Mouse (Mus musculus): Measurements from ENCODE around the gene Kcng4. TPM values are rescaled to one million over a fixed set of nuclear protein-coding genes. Genes with fewer than 3 reads are reported as not detected.
A peak's percentile ranks its signal among the peaks of the same experiment; 100 is the strongest.

Kcng4 gene
- polyA plus RNA-seq, 1 experiment from 2014 or later: not detected

- Histone ChIP-seq H3K36me3 (ENCODE audit: control insufficient read depth, insufficient read depth, low read length) (no peaks in the 10 kb centered on the region), H3K4me1 (ENCODE audit: control insufficient read depth, insufficient read depth, low read length) (peaks cover 9% of the 10 kb centered on the region), H3K27me3 (ENCODE audit: control insufficient read depth, insufficient read depth, low read length) (0 out of 2 replicates have a peak, but pooled peaks cover 7% of the 10 kb centered on the region), H3K27ac (ENCODE audit: low read depth, low read length) (no peak overlapping the region), H3K4me3 (ENCODE audit: low read depth, low read length) (no peak overlapping the region), H3K4me2 (no peak overlapping the region), H3K9ac (ENCODE audit: low read depth, low read length) (no peak overlapping the region), H3K9me3 (replicated peaks; ENCODE audit: control insufficient read depth, low read length) (no peaks in the 10 kb centered on the region)
- 81% methylated on average over 4 of the region's 4 CpGs for WGBS (ENCODE audit: insufficient replicate concordance)
- no peak for ATAC-seq (replicated peaks; ENCODE audit: insufficient number of reproducible peaks, low FRiP score, low TSS enrichment)
Measured at GRCm38 (mm10) chr8:119616811-119617210, 18.7 kb downstream of the Kcng4 start.

GRCm38 (mm10) chr8:119616358-119616757 is 19.1 kb downstream of the Kcng4 start:
- Histone ChIP-seq H3K36me3 (ENCODE audit: control insufficient read depth, insufficient read depth, low read length) (no peaks in the 10 kb centered on the region), H3K4me3 (ENCODE audit: low read depth, low read length) (no peak overlapping the region), H3K4me2 (no peak overlapping the region), H3K9me3 (replicated peaks; ENCODE audit: control insufficient read depth, low read length) (no peaks in the 10 kb centered on the region), H3K4me1 (ENCODE audit: control insufficient read depth, insufficient read depth, low read length) (peaks cover 9% of the 10 kb centered on the region), H3K27ac (ENCODE audit: low read depth, low read length) (no peak overlapping the region), H3K9ac (ENCODE audit: low read depth, low read length) (no peak overlapping the region), H3K27me3 (ENCODE audit: control insufficient read depth, insufficient read depth, low read length) (0 out of 2 replicates have a peak, but pooled peaks cover 7% of the 10 kb centered on the region)
- 63% methylated on average over 7 of the region's 7 CpGs for WGBS (ENCODE audit: insufficient replicate concordance)
- no peak for ATAC-seq (replicated peaks; ENCODE audit: insufficient number of reproducible peaks, low FRiP score, low TSS enrichment)

- no peak for ATAC-seq (replicated peaks; ENCODE audit: insufficient number of reproducible peaks, low FRiP score, low TSS enrichment)
- Histone ChIP-seq H3K27me3 (ENCODE audit: control insufficient read depth, insufficient read depth, low read length) (0 out of 2 replicates have a peak, but pooled peaks cover 7% of the 10 kb centered on the region), H3K9ac (ENCODE audit: low read depth, low read length) (no peak overlapping the region), H3K9me3 (replicated peaks; ENCODE audit: control insufficient read depth, low read length) (no peaks in the 10 kb centered on the region), H3K27ac (ENCODE audit: low read depth, low read length) (no peak overlapping the region), H3K4me1 (ENCODE audit: control insufficient read depth, insufficient read depth, low read length) (no peaks in the 10 kb centered on the region), H3K36me3 (ENCODE audit: control insufficient read depth, insufficient read depth, low read length) (no peaks in the 10 kb centered on the region), H3K4me2 (no peak overlapping the region), H3K4me3 (ENCODE audit: low read depth, low read length) (no peak overlapping the region)
- 70% methylated on average over 14 of the region's 14 CpGs for WGBS (ENCODE audit: insufficient replicate concordance)
Measured at GRCm38 (mm10) chr8:119615096-119615495, 20.4 kb downstream of the Kcng4 start.

- Histone ChIP-seq H3K4me2 (no peak within 1 kb of the TSS), H3K9me3 (replicated peaks; ENCODE audit: control insufficient read depth, low read length) (peaks cover 2% of the 10 kb centered on the region; the same call in 1 of the 2 replicates), H3K4me1 (ENCODE audit: control insufficient read depth, insufficient read depth, low read length) (no peaks in the 10 kb centered on the region), H3K4me3 (ENCODE audit: low read depth, low read length) (no peak within 1 kb of the TSS), H3K9ac (ENCODE audit: low read depth, low read length) (no peak within 1 kb of the TSS), H3K27me3 (ENCODE audit: control insufficient read depth, insufficient read depth, low read length) (0 out of 2 replicates have a peak, but pooled peaks cover 7% of the 10 kb centered on the region), H3K27ac (ENCODE audit: low read depth, low read length) (no peak within 1 kb of the TSS), H3K36me3 (ENCODE audit: control insufficient read depth, insufficient read depth, low read length) (no peaks in the 10 kb centered on the region)
- 73% methylated on average over 26 of the region's 26 CpGs for WGBS (ENCODE audit: insufficient replicate concordance)
- no peak for ATAC-seq (replicated peaks; ENCODE audit: insufficient number of reproducible peaks, low FRiP score, low TSS enrichment)
Measured at GRCm38 (mm10) chr8:119612471-119612870, 23.0 kb downstream of the Kcng4 start, which contains the start of gene Adad2. Gene Adad2, plus strand, starts transcription at chr8:119612747.

- Histone ChIP-seq H3K4me3 (ENCODE audit: low read depth, low read length) (no peak overlapping the region), H3K27ac (ENCODE audit: low read depth, low read length) (no peak overlapping the region), H3K36me3 (ENCODE audit: control insufficient read depth, insufficient read depth, low read length) (peaks cover 8% of the 10 kb centered on the region), H3K9ac (ENCODE audit: low read depth, low read length) (no peak overlapping the region), H3K4me2 (no peak overlapping the region), H3K4me1 (ENCODE audit: control insufficient read depth, insufficient read depth, low read length) (peaks cover 8% of the 10 kb centered on the region), H3K27me3 (ENCODE audit: control insufficient read depth, insufficient read depth, low read length) (no peaks in the 10 kb centered on the region), H3K9me3 (replicated peaks; ENCODE audit: control insufficient read depth, low read length) (peaks cover 2% of the 10 kb centered on the region; the same call in 1 of the 2 replicates)
- 72% methylated on average over 2 of the region's 2 CpGs for WGBS (ENCODE audit: insufficient replicate concordance)
- ATAC-seq (replicated peaks; ENCODE audit: insufficient number of reproducible peaks, low FRiP score, low TSS enrichment): no peak
Measured at GRCm38 (mm10) chr8:119606224-119606623, 29.3 kb downstream of the Kcng4 start.

GRCm38 (mm10) chr8:119604996-119605395 is 30.5 kb downstream of the Kcng4 start, which contains the start of gene Taf1c:
Gene Taf1c, minus strand, starts transcription at chr8:119605222.
- Histone ChIP-seq H3K4me2 (peak within 1 kb of the TSS; percentile 74), H3K27me3 (ENCODE audit: control insufficient read depth, insufficient read depth, low read length) (no peaks in the 10 kb centered on the region), H3K4me1 (ENCODE audit: control insufficient read depth, insufficient read depth, low read length) (peaks cover 8% of the 10 kb centered on the region), H3K27ac (ENCODE audit: low read depth, low read length) (no peak within 1 kb of the TSS), H3K4me3 (ENCODE audit: low read depth, low read length) (peak within 1 kb of the TSS; percentile 75), H3K9ac (ENCODE audit: low read depth, low read length) (peak within 1 kb of the TSS; percentile 82), H3K9me3 (replicated peaks; ENCODE audit: control insufficient read depth, low read length) (peaks cover 2% of the 10 kb centered on the region; the same call in 1 of the 2 replicates), H3K36me3 (ENCODE audit: control insufficient read depth, insufficient read depth, low read length) (peaks cover 19% of the 10 kb centered on the region)
- WGBS (ENCODE audit: insufficient replicate concordance): 1% methylated on average over 23 of the region's 23 CpGs
- peak; percentile 61 for ATAC-seq (replicated peaks; ENCODE audit: insufficient number of reproducible peaks, low FRiP score, low TSS enrichment)

- Histone ChIP-seq H3K9ac (ENCODE audit: low read depth, low read length) (peak overlapping the region; percentile 82), H3K4me3 (ENCODE audit: low read depth, low read length) (peak overlapping the region; percentile 75), H3K27ac (ENCODE audit: low read depth, low read length) (no peak overlapping the region), H3K36me3 (ENCODE audit: control insufficient read depth, insufficient read depth, low read length) (peaks cover 21% of the 10 kb centered on the region), H3K9me3 (replicated peaks; ENCODE audit: control insufficient read depth, low read length) (peaks cover under 1% of the 10 kb centered on the region; the same call in 1 of the 2 replicates), H3K4me1 (ENCODE audit: control insufficient read depth, insufficient read depth, low read length) (peaks cover 8% of the 10 kb centered on the region), H3K4me2 (peak overlapping the region; percentile 74), H3K27me3 (ENCODE audit: control insufficient read depth, insufficient read depth, low read length) (no peaks in the 10 kb centered on the region)
- 22% methylated on average over 12 of the region's 12 CpGs for WGBS (ENCODE audit: insufficient replicate concordance)
- no peak for ATAC-seq (replicated peaks; ENCODE audit: insufficient number of reproducible peaks, low FRiP score, low TSS enrichment)
Measured at GRCm38 (mm10) chr8:119604398-119604803, 31.1 kb downstream of the Kcng4 start.

- Histone ChIP-seq H3K27ac (ENCODE audit: low read depth, low read length) (no peak overlapping the region), H3K27me3 (ENCODE audit: control insufficient read depth, insufficient read depth, low read length) (no peaks in the 10 kb centered on the region), H3K9ac (ENCODE audit: low read depth, low read length) (0 out of 2 replicates have a peak overlapping the region, but pooled peaks have one; percentile 82), H3K4me3 (ENCODE audit: low read depth, low read length) (peak overlapping the region; percentile 75; the same call in 1 of the 2 replicates), H3K36me3 (ENCODE audit: control insufficient read depth, insufficient read depth, low read length) (peaks cover 26% of the 10 kb centered on the region), H3K4me1 (ENCODE audit: control insufficient read depth, insufficient read depth, low read length) (peaks cover 8% of the 10 kb centered on the region), H3K9me3 (replicated peaks; ENCODE audit: control insufficient read depth, low read length) (no peaks in the 10 kb centered on the region), H3K4me2 (peak overlapping the region; percentile 74)
- 93% methylated on average over 4 of the region's 4 CpGs for WGBS (ENCODE audit: insufficient replicate concordance)
- no peak; the same call in 1 of the 2 replicates for ATAC-seq (replicated peaks; ENCODE audit: insufficient number of reproducible peaks, low FRiP score, low TSS enrichment)
Measured at GRCm38 (mm10) chr8:119603771-119604170, 31.7 kb downstream of the Kcng4 start.

- Histone ChIP-seq H3K9me3 (replicated peaks; ENCODE audit: control insufficient read depth, low read length) (no peaks in the 10 kb centered on the region), H3K4me1 (ENCODE audit: control insufficient read depth, insufficient read depth, low read length) (peaks cover 10% of the 10 kb centered on the region), H3K4me3 (ENCODE audit: low read depth, low read length) (no peak overlapping the region), H3K4me2 (no peak overlapping the region), H3K27ac (ENCODE audit: low read depth, low read length) (no peak overlapping the region), H3K9ac (ENCODE audit: low read depth, low read length) (no peak overlapping the region), H3K27me3 (ENCODE audit: control insufficient read depth, insufficient read depth, low read length) (peaks cover 5% of the 10 kb centered on the region), H3K36me3 (ENCODE audit: control insufficient read depth, insufficient read depth, low read length) (no peaks in the 10 kb centered on the region)
- no peak for ATAC-seq (replicated peaks; ENCODE audit: insufficient number of reproducible peaks, low FRiP score, low TSS enrichment)
- 91% methylated on average over 7 of the region's 7 CpGs for WGBS (ENCODE audit: insufficient replicate concordance)
Measured at GRCm38 (mm10) chr8:119591456-119591855, 44.0 kb downstream of the Kcng4 start.

All from heart, embryonic 11.5 days (tissue).